Mouse (Mus musculus) neural tube, embryonic 10.5 days (tissue): ENCODE data around the gene Irf1.

Source experiments
- DNase-seq: peaks from one replicate; pipeline ENCODE4 v3.0.0-alpha.2; 2017; ENCODE audit warnings: low spot score; ENCODE audit errors: extremely low spot score

The Irf1 gene

GRCm38 (mm10) chr11:53759545-53760406 lies 10.0 kb upstream of the Irf1 start:
- DNase-seq, result no peak

- DNase-seq, result no peak
Measured at GRCm38 (mm10) chr11:53761284-53761683, 8.5 kb upstream of the Irf1 start.

- no peak for DNase-seq
Measured at GRCm38 (mm10) chr11:53761822-53762221, 8.0 kb upstream of the Irf1 start.

GRCm38 (mm10) chr11:53762426-53762825 lies 7.4 kb upstream of the Irf1 start:
- no peak for DNase-seq

- DNase-seq, result peak; percentile 44
Measured at GRCm38 (mm10) chr11:53762827-53763495, 6.9 kb upstream of the Irf1 start.

GRCm38 (mm10) chr11:53763496-53764140 lies 6.2 kb upstream of the Irf1 start:
- peak; percentile 64 for DNase-seq

- no peak for DNase-seq
Measured at GRCm38 (mm10) chr11:53764581-53764980, 5.2 kb upstream of the Irf1 start.

- no peak for DNase-seq
Measured at GRCm38 (mm10) chr11:53768422-53769184, 1.2 kb upstream of the Irf1 start.

- no peak for DNase-seq
Measured at GRCm38 (mm10) chr11:53769185-53769576, 633 bp upstream of the Irf1 start.

GRCm38 (mm10) chr11:53770125-53770791 lies 444 bp downstream of the Irf1 start:
- no peak for DNase-seq

- no peak for DNase-seq
Measured at GRCm38 (mm10) chr11:53771001-53771744, 1.4 kb downstream of the Irf1 start.

- DNase-seq, result no peak
Measured at GRCm38 (mm10) chr11:53772536-53772935, 2.7 kb downstream of the Irf1 start.

- no peak for DNase-seq
Measured at GRCm38 (mm10) chr11:53773087-53773486, 3.3 kb downstream of the Irf1 start, which contains the start of gene Gm17334. Gm17334 (minus strand) TSS chr11:53773187.

GRCm38 (mm10) chr11:53773641-53774360 lies 4.0 kb downstream of the Irf1 start:
- no peak for DNase-seq

GRCm38 (mm10) chr11:53774659-53775255 lies 4.9 kb downstream of the Irf1 start:
- DNase-seq, result no peak

GRCm38 (mm10) chr11:53777736-53778135 lies 7.9 kb downstream of the Irf1 start:
- DNase-seq, result no peak

- DNase-seq, result no peak
Measured at GRCm38 (mm10) chr11:53778455-53778854, 8.6 kb downstream of the Irf1 start.

- no peak for DNase-seq
Measured at GRCm38 (mm10) chr11:53779808-53780207, 10.0 kb downstream of the Irf1 start.

- DNase-seq, result no peak
Measured at GRCm38 (mm10) chr11:53780262-53780661, 10.4 kb downstream of the Irf1 start.
